In the genomic region with DNA sequence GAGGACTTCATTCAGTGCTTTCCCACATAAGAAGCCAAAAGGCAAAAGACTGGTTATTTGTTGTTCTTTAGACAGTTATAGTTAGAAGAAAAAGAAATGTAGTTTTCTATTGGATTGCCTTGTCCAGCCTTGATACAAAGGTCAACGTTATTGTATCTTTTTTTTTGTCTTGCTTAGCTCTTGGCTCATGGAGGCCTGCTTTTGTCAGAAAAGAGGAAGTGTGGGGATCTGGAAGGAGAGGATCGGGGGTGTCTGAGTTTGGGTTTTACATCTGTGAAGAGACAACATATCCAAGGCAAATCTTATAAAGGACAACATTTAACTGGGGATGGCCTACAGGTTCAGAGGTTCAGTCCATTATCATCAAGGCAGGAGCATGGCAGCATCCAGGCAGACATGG, we compare ENCODE assay signal across 25 mouse cellular contexts.
A peak's percentile ranks its signal among the peaks of the same experiment; 100 is the strongest.
DNase-seq lines count a peak whose midpoint lies in the region; ATAC-seq and TF ChIP-seq lines count a peak whose summit lies in the region.
"Had no signal": no experiment of that assay in that cellular context is flagged by ENCODE, and none has a peak within 500 bp of the region (broad histone marks: within the 10 kb centered on the region; RNA-seq: fewer than 3 reads in every experiment).

No protein-coding gene starts in this region.

- dilution Hi-C loops in CH12.LX (cut with MboI; ENCODE audit: extremely low pct_ligation_motif_present, extremely low pct_unique_long_range_greater_than_20kb, low sequenced_read_pairs): no loop called here

- TF ChIP-seq POLR2A in CH12.LX (IDR thresholded peaks at IDR 0.05; ENCODE audit: low read depth, low read length): no peak
- no peak for TF ChIP-seq POLR2A in MEL (IDR thresholded peaks at IDR 0.05; ENCODE audit: control insufficient read depth in 1 of 2, insufficient read depth in 1 of 2, low read depth in 1 of 2, low read length in 2 of 2, poor library complexity in 1 of 2)

- no peaks in the 10 kb centered on the region for H3K9me3 ChIP-seq in CH12.LX (replicated peaks; ENCODE audit: low read length)
- no peaks in the 10 kb centered on the region for H3K9me3 ChIP-seq in MEL (replicated peaks; ENCODE audit: insufficient read depth, low read length)
- no peaks in the 10 kb centered on the region for H3K9me3 ChIP-seq in limb, embryonic 10.5 days (replicated peaks)
- H3K9me3 ChIP-seq: G1E had no signal

- no peaks in the 10 kb centered on the region for H3K36me3 ChIP-seq in CH12.LX (replicated peaks in 1 of 2; ENCODE audit: control insufficient read depth in 1 of 2, insufficient read depth in 1 of 2, low read length in 1 of 2)
- H3K36me3 ChIP-seq in MEL (ENCODE audit: control insufficient read depth in 1 of 2, insufficient read depth in 2 of 2, low read length in 2 of 2): no peaks in the 10 kb centered on the region
- H3K36me3 ChIP-seq in limb, embryonic 10.5 days: no peaks in the 10 kb centered on the region
- H3K36me3 ChIP-seq: G1E had no signal

- H3K9ac ChIP-seq in CH12.LX (ENCODE audit: insufficient read depth, low read depth): no peak overlapping the region
- no peak overlapping the region for H3K9ac ChIP-seq in MEL (ENCODE audit: control insufficient read depth, low read depth, low read length, poor library complexity, severe bottlenecking)

- H3K4me1 ChIP-seq in CH12.LX (ENCODE audit: control insufficient read depth in 1 of 2, insufficient read depth in 2 of 2): peaks cover 9 to 27% of the 10 kb centered on the region in 2 experiments
- no peaks in the 10 kb centered on the region for H3K4me1 ChIP-seq in MEL (ENCODE audit: control insufficient read depth in 1 of 2, insufficient read depth in 2 of 2, low read length in 2 of 2)
- no peaks in the 10 kb centered on the region for H3K4me1 ChIP-seq in limb, embryonic 10.5 days

- in situ Hi-C loops in CH12.LX (cut with MboI; ENCODE audit: low pct_ligation_motif_present, low pct_unique_long_range_greater_than_20kb, low sequenced_read_pairs): no loop called here

- H3K4me3 ChIP-seq in CH12.LX (replicated peaks in 1 of 3; ENCODE audit: low read depth in 2 of 3, low read length in 2 of 3, poor library complexity in 1 of 3) (no peak overlapping the region), MEL (ENCODE audit: control insufficient read depth in 1 of 2, insufficient read depth in 1 of 2, low read depth in 2 of 2, low read length in 2 of 2) (no peak overlapping the region)
- no peak overlapping the region for H3K4me3 ChIP-seq in layer of hippocampus, adult 2 months
- H3K4me3 ChIP-seq in limb, embryonic 10.5 days: no peak overlapping the region

- peak; percentile 36 for DNase-seq in CH12.LX (ENCODE audit: extremely low read depth)
- DNase-seq in MEL (ENCODE audit: low read depth, low spot score): peak; percentile 16
- DNase-seq in MEL-GATA-1-ER (ENCODE audit: extremely low read depth, low read depth): peak; percentile 24
- DNase-seq in heart, postnatal 4 days: no peak
- DNase-seq in layer of hippocampus, adult 2 months (ENCODE audit: low spot score in 2 of 2): no peak
- no peak for DNase-seq in limb, embryonic 10.5 days (ENCODE audit: low spot score)
- DNase-seq: adrenal gland, adult 2 months; adrenal gland, adult 8-10 months; adrenal gland, postnatal 10 days; adrenal gland, postnatal 14 days; adrenal gland, postnatal 25 days; adrenal gland, postnatal 36 days; B cell, adult 2 months; cerebellum, adult 11 months; cerebellum, adult 11-12 months; cerebellum, adult 18-20 months; cerebellum, adult 2 months; cerebellum, adult 8-10 months; cerebellum, adult 9-10 months had no signal

- TF ChIP-seq EP300 in CH12.LX (IDR thresholded peaks at IDR 0.05; ENCODE audit: low read length) (no peak), MEL (IDR thresholded peaks at IDR 0.05; ENCODE audit: low read depth in 1 of 2, low read length in 2 of 2) (no peak)

- no peak overlapping the region for H3K4me2 ChIP-seq in CH12.LX (ENCODE audit: insufficient read depth, low read depth, poor library complexity, severe bottlenecking)

- WGBS in limb, embryonic 10.5 days: 92% methylated on average over 2 of the region's 2 CpGs

- ATAC-seq in common myeloid progenitor, adult 5-6 weeks (replicated peaks; ENCODE audit: low read depth, poor library complexity, severe bottlenecking): 0 out of 2 replicates have a peak, but pooled peaks have one; percentile 52
- ATAC-seq in cerebellum, adult (ENCODE audit: insufficient number of reproducible peaks, low FRiP score, low TSS enrichment): no peak
- ATAC-seq: activated CD4-positive, CD25-positive, alpha-beta regulatory T cell, adult 4 months; CD4-positive, CD25-positive, alpha-beta regulatory T cell, adult 4 months; Patski had no signal

- no peaks in the 10 kb centered on the region for H3K27me3 ChIP-seq in CH12.LX (replicated peaks)
- H3K27me3 ChIP-seq in MEL (ENCODE audit: control insufficient read depth in 1 of 2, insufficient read depth in 2 of 2, low read length in 2 of 2): no peaks in the 10 kb centered on the region
- no peaks in the 10 kb centered on the region for H3K27me3 ChIP-seq in limb, embryonic 10.5 days (ENCODE audit: low read depth, poor library complexity, severe bottlenecking)

- no peak for TF ChIP-seq RAD21 in CH12.LX (IDR thresholded peaks at IDR 0.05; ENCODE audit: low read depth, low read length)
- no peak for TF ChIP-seq RAD21 in MEL (IDR thresholded peaks at IDR 0.05; ENCODE audit: low read depth, low read length)

- no peak overlapping the region for H3K27ac ChIP-seq in CH12.LX (ENCODE audit: insufficient read depth, low read depth)
- no peak overlapping the region for H3K27ac ChIP-seq in MEL (ENCODE audit: control insufficient read depth, low read depth, low read length)
- no peak overlapping the region for H3K27ac ChIP-seq in layer of hippocampus, adult 2 months
- no peak overlapping the region for H3K27ac ChIP-seq in limb, embryonic 10.5 days

- no peaks in the 10 kb centered on the region for H3K79me2 ChIP-seq in CH12.LX (replicated peaks; ENCODE audit: control insufficient read depth, extremely low read depth, insufficient read depth, poor library complexity, severe bottlenecking)
- H3K79me2 ChIP-seq in MEL (ENCODE audit: control insufficient read depth, insufficient read depth, low read length, poor library complexity): no peaks in the 10 kb centered on the region

- TF ChIP-seq CTCF in CH12.LX (conservative IDR thresholded peaks at IDR 0.05 in 1 of 2, IDR thresholded peaks at IDR 0.05 in 1 of 2; ENCODE audit: low read depth in 2 of 2, low read length in 2 of 2) (no peak), MEL (IDR thresholded peaks at IDR 0.05 in 2 of 3, conservative IDR thresholded peaks at IDR 0.05 in 1 of 3; ENCODE audit: control insufficient read depth in 1 of 3, insufficient read depth in 1 of 3, low read depth in 2 of 3, low read length in 3 of 3, poor library complexity in 1 of 3, severe bottlenecking in 1 of 3) (no peak)
- TF ChIP-seq CTCF in layer of hippocampus, adult 2 months (conservative IDR thresholded peaks at IDR 0.05): no peak

TF ChIP-seq in CH12.LX, 34 proteins besides CTCF, POLR2A, EP300 and RAD21:
- TF ChIP-seq NELFE (IDR thresholded peaks at IDR 0.05; ENCODE audit: low read depth, low read length) (no peak), SIN3A (IDR thresholded peaks at IDR 0.05; ENCODE audit: low read length) (no peak), RCOR1 (conservative IDR thresholded peaks at IDR 0.05; ENCODE audit: low read depth, low read length) (no peak), USF1 (IDR thresholded peaks at IDR 0.05; ENCODE audit: low read depth, low read length) (no peak), NRF1 (IDR thresholded peaks at IDR 0.05; ENCODE audit: low read depth, low read length) (no peak), BHLHE40 (IDR thresholded peaks at IDR 0.05; ENCODE audit: low read depth, low read length) (no peak), HCFC1 (IDR thresholded peaks at IDR 0.05; ENCODE audit: low read depth, low read length) (no peak), TBP (conservative IDR thresholded peaks at IDR 0.05; ENCODE audit: low read depth, low read length) (no peak), IRF4 (IDR thresholded peaks at IDR 0.05; ENCODE audit: low read depth, low read length) (no peak)

TF ChIP-seq in MEL, 35 proteins besides CTCF, POLR2A, EP300 and RAD21:
- TF ChIP-seq ZKSCAN1 (IDR thresholded peaks at IDR 0.05; ENCODE audit: low read depth, low read length): no peak
- TF ChIP-seq GATA1 (IDR thresholded peaks at IDR 0.05; ENCODE audit: low read depth, low read length): no peak

Comparison
In these comparisons a context has a peak if more than half of its experiments do, and no peak if none do; other contexts are left out.
1. DNase-seq: peak in CH12.LX (single experiment), MEL (single experiment) and MEL-GATA-1-ER (single experiment); none in heart, postnatal 4 days (single experiment), layer of hippocampus, adult 2 months (0 of 2) and limb, embryonic 10.5 days (single experiment).